Mouse (Mus musculus) testis, adult 2 months (tissue): ENCODE measurements around the gene Nme8. TPM values are rescaled to one million over a fixed set of nuclear protein-coding genes. Genes with fewer than 3 reads are reported as not detected.

Experiments
- H3K27ac ChIP-seq: fragments of 200-500 bp; 2 replicates; pipeline ENCODE4 v1.5.1; 2012; ENCODE audit warnings: low read depth, low read length; ENCODE audit not compliant: control insufficient read depth, insufficient read depth
- H3K27me3 ChIP-seq: fragments of 200-500 bp; 2 replicates; pipeline ENCODE4 v1.6.1; 2012; ENCODE audit warnings: mild to moderate bottlenecking, low read length, moderate library complexity; ENCODE audit not compliant: control insufficient read depth, insufficient read depth
- H3K36me3 ChIP-seq: fragments of 200-500 bp; 2 replicates; pipeline ENCODE4 v1.6.1; 2012; ENCODE audit warnings: mild to moderate bottlenecking, low read length; ENCODE audit not compliant: control insufficient read depth, insufficient read depth
- H3K4me1 ChIP-seq: fragments of 200-500 bp; 2 replicates; pipeline ENCODE4 v1.6.1; 2012; ENCODE audit warnings: low read length; ENCODE audit not compliant: control insufficient read depth, insufficient read depth
- H3K4me3 ChIP-seq: fragments of 200-500 bp; 2 replicates; pipeline ENCODE4 v1.5.1; 2012; ENCODE audit warnings: low read depth, mild to moderate bottlenecking, low read length, moderate library complexity, mixed read lengths; ENCODE audit not compliant: control insufficient read depth
- CTCF ChIP-seq: fragments of 200-500 bp; IDR thresholded peaks from 2 replicates; pipeline ENCODE4 v1.5.1; 2012; ENCODE audit warnings: low read depth, mild to moderate bottlenecking, inconsistent platforms, low read length, moderate library complexity; ENCODE audit not compliant: control insufficient read depth, insufficient read depth, insufficient replicate concordance
- POLR2A ChIP-seq: fragments of 200-500 bp; IDR thresholded peaks from 2 replicates; pipeline ENCODE4 v1.6.1; 2012; ENCODE audit warnings: low read depth, mild to moderate bottlenecking, inconsistent platforms, low read length, moderate library complexity; ENCODE audit not compliant: control insufficient read depth
- polyA plus RNA-seq: library from polyadenylated mRNA; depleted of rRNA; stranded (reverse); fragments of >200 nt; gene quantifications from 2 replicates; pipeline ENCODE4 v1.2.3, GENCODE M21; 2012; rRNA removed

Gene Nme8
- polyA plus RNA-seq = 42.4 and 47.5 TPM in 2 replicates

GRCm38 (mm10) chr13:19697790-19698189 is at the start of gene Nme8:
TSS of gene Nme8 (minus strand) at chr13:19697794.
- Histone ChIP-seq H3K27me3 (no peaks in the 10 kb centered on the region), H3K27ac (peak within 1 kb of the TSS; percentile 36; the same call in 1 of the 2 replicates)

GRCm38 (mm10) chr13:19745741-19746140 is 48.1 kb upstream of the Nme8 start:
- no peak for TF ChIP-seq CTCF
- no peak for TF ChIP-seq POLR2A
- Histone ChIP-seq H3K27ac (no peak overlapping the region), H3K27me3 (no peaks in the 10 kb centered on the region), H3K36me3 (no peaks in the 10 kb centered on the region), H3K4me3 (no peak overlapping the region), H3K4me1 (no peaks in the 10 kb centered on the region)

More at GRCm38 (mm10) chr13:19697790-19698189, at the start of gene Nme8:
- no peak for TF ChIP-seq POLR2A
- no peak for TF ChIP-seq CTCF
- Histone ChIP-seq H3K4me1 (peaks cover 14% of the 10 kb centered on the region), H3K4me3 (peak within 1 kb of the TSS; percentile 86), H3K36me3 (no peaks in the 10 kb centered on the region)

GRCm38 (mm10) chr13:19744536-19744935 is 46.9 kb upstream of the Nme8 start:
- Histone ChIP-seq H3K4me1 (no peaks in the 10 kb centered on the region), H3K36me3 (no peaks in the 10 kb centered on the region), H3K27ac (no peak overlapping the region), H3K4me3 (no peak overlapping the region), H3K27me3 (no peaks in the 10 kb centered on the region)
- TF ChIP-seq POLR2A = no peak
- no peak for TF ChIP-seq CTCF

DNA sequence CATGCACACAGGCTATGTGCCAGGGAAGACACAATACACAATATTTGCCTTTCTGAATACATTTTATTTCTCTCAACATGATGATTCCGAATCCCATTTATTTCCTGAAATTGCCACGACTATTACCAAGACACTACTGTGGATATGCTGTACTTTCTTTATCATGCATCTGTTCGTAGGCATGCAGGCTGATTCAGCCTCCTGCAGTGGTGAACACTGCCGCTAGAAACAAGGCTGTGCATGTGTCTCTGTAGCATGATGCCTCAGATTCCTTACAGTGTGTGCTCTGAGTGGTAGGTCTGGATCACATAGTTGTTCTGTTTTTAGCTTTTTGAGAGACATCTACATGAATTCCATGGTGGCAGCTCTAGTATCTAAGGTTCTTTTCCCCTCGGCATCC is 37.0 kb upstream of the Nme8 start:
- H3K4me3 ChIP-seq = no peak overlapping the region
- no peaks in the 10 kb centered on the region for H3K4me1 ChIP-seq
- H3K27ac ChIP-seq = no peak overlapping the region
- H3K27me3 ChIP-seq = no peaks in the 10 kb centered on the region
- no peaks in the 10 kb centered on the region for H3K36me3 ChIP-seq
- no peak for TF ChIP-seq CTCF

GRCm38 (mm10) chr13:19730826-19731225 is 33.2 kb upstream of the Nme8 start:
- Histone ChIP-seq H3K36me3 (no peaks in the 10 kb centered on the region), H3K27me3 (no peaks in the 10 kb centered on the region), H3K4me3 (no peak overlapping the region), H3K4me1 (no peaks in the 10 kb centered on the region), H3K27ac (no peak overlapping the region)
- TF ChIP-seq POLR2A (no peak), CTCF (no peak)

- Histone ChIP-seq H3K27me3 (no peaks in the 10 kb centered on the region), H3K4me1 (no peaks in the 10 kb centered on the region), H3K36me3 (no peaks in the 10 kb centered on the region), H3K27ac (no peak overlapping the region), H3K4me3 (no peak overlapping the region)
- TF ChIP-seq POLR2A = no peak
- TF ChIP-seq CTCF = no peak
Observed at GRCm38 (mm10) chr13:19718954-19719353, 21.4 kb upstream of the Nme8 start.

DNA sequence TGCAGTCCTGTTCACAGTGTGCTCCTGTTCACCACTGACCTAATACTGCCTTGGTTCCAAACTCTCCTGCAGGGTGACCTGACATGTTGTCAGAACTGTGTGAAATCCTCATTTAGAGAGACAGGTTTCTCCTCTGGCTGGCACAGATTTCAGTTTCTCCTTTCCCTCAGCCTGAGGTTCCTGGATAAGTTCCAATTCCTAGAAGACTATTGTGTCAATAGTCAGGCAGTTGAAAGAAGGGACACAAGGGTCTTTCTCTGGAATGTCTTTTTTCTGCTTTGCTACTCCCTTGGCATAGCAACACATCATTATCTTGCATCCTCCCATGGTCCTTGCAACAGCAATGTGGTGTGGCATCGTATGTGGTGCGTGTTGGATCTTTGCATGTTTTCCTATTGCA is 19.6 kb upstream of the Nme8 start:
- H3K4me1 ChIP-seq = no peaks in the 10 kb centered on the region
- no peak overlapping the region for H3K4me3 ChIP-seq
- H3K36me3 ChIP-seq = no peaks in the 10 kb centered on the region
- no peak overlapping the region for H3K27ac ChIP-seq
- TF ChIP-seq CTCF (no peak), POLR2A (no peak)
- no peaks in the 10 kb centered on the region for H3K27me3 ChIP-seq

GRCm38 (mm10) chr13:19703806-19704205 is 6.2 kb upstream of the Nme8 start:
- H3K27ac ChIP-seq = no peak overlapping the region
- no peaks in the 10 kb centered on the region for H3K36me3 ChIP-seq
- no peak overlapping the region for H3K4me3 ChIP-seq
- H3K4me1 ChIP-seq = peaks cover 5% of the 10 kb centered on the region
- no peaks in the 10 kb centered on the region for H3K27me3 ChIP-seq
- TF ChIP-seq CTCF (no peak), POLR2A (no peak)
